ENCODE assay signal across 17 mouse cellular contexts in the genomic region with DNA sequence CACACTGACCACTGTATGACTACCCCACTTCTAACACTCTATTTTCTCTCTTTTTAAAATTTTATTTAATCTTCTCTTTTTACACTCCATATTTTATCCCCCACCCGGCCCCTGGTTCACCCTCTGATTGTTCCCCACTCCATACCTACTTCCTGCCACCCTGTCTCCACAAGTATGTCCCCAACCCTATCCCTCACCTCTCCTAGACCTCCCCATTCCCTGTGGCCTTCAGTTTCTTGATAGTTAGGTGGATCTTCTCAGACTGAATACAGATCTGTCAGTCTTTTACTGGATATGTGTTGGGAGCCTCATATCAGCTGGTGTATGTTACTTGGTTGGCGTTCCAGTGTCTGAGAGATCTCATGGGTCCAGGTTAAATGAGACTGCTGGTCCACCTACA. TPM values are rescaled to one million over a fixed set of nuclear protein-coding genes. Genes with fewer than 3 reads are reported as not detected.
"Had no signal": no experiment of that assay in that cellular context is flagged by ENCODE, and none has a peak within 500 bp of the region (broad histone marks: within the 10 kb centered on the region; RNA-seq: fewer than 3 reads in every experiment).

No protein-coding gene starts in this region.

- H3K27ac ChIP-seq: liver, embryonic 14.5 days; midbrain, embryonic 10.5 days; midbrain, embryonic 12.5 days; neural tube, embryonic 12.5 days had no signal

- H3K9me3 ChIP-seq: midbrain, embryonic 10.5 days; midbrain, embryonic 12.5 days; neural tube, embryonic 12.5 days had no signal

- H3K4me3 ChIP-seq: midbrain, embryonic 10.5 days; midbrain, embryonic 12.5 days; neural tube, embryonic 12.5 days had no signal

- H3K36me3 ChIP-seq: midbrain, embryonic 10.5 days; midbrain, embryonic 12.5 days; neural tube, embryonic 12.5 days had no signal

- ATAC-seq: midbrain, embryonic 16.5 days had no signal

- H3K4me1 ChIP-seq: midbrain, embryonic 10.5 days; midbrain, embryonic 12.5 days; neural tube, embryonic 12.5 days had no signal

- H3K27me3 ChIP-seq: midbrain, embryonic 12.5 days; neural tube, embryonic 12.5 days had no signal

- H3K4me2 ChIP-seq: lung, embryonic 14.5 days; midbrain, embryonic 12.5 days; neural tube, embryonic 12.5 days had no signal

- H3K9ac ChIP-seq: liver, embryonic 14.5 days; lung, embryonic 14.5 days; midbrain, embryonic 12.5 days; neural tube, embryonic 12.5 days had no signal

- DNase-seq: lung, adult 18-20 months; lung, embryonic 14.5 days; lung, postnatal 10 days; lung, postnatal 4 days; right cerebral cortex, adult 18-20 months; right cerebral cortex, postnatal 25 days; right cerebral cortex, postnatal 4 days; spleen, adult 18-20 months; thymus, adult 18-20 months; thymus, postnatal 14 days; thymus, postnatal 36 days had no signal

RNA-seq across cellular contexts. Expression of gene Ifi211, which starts 1.7 kb away (rescaled TPM):
- polyA plus RNA-seq: neural tube, embryonic 14.5 days had no signal

RNA-seq across cellular contexts. Expression of gene Ifi203, which starts 27.9 kb away (rescaled TPM):
- polyA plus RNA-seq: midbrain, embryonic 10.5 days had no signal
